Mouse (Mus musculus): ENCODE measurements around the gene Acta2. TPM values are rescaled to one million over a fixed set of nuclear protein-coding genes. Genes with fewer than 3 reads are reported as not detected.

Acta2 gene
- polyA plus RNA-seq, 1 experiment, result 39.0 TPM

- Histone ChIP-seq H3K4me1 (ENCODE audit: control insufficient read depth, insufficient read depth, low read length) (no peaks in the 10 kb centered on the region), H3K27ac (ENCODE audit: insufficient read depth, low read length) (no peak overlapping the region), H3K4me3 (ENCODE audit: insufficient read depth, low read length) (no peak overlapping the region)
- TF ChIP-seq CTCF (IDR thresholded peaks at IDR 0.05; ENCODE audit: extremely low read depth, insufficient read depth, low read length), result no peak
- TF ChIP-seq POLR2A (IDR thresholded peaks at IDR 0.05; ENCODE audit: extremely low read depth, insufficient read depth, low read length), result no peak
Observed at GRCm38 (mm10) chr19:34273073-34273472, 17.7 kb upstream of the Acta2 start.

GRCm38 (mm10) chr19:34270824-34271464, 15.6 kb upstream of the Acta2 start:
- TF ChIP-seq POLR2A (IDR thresholded peaks at IDR 0.05; ENCODE audit: extremely low read depth, insufficient read depth, low read length) (no peak), CTCF (IDR thresholded peaks at IDR 0.05; ENCODE audit: extremely low read depth, insufficient read depth, low read length) (no peak)
- H3K27ac ChIP-seq (ENCODE audit: insufficient read depth, low read length), result no peak overlapping the region
- H3K4me3 ChIP-seq (ENCODE audit: insufficient read depth, low read length), result no peak overlapping the region
- H3K4me1 ChIP-seq (ENCODE audit: control insufficient read depth, insufficient read depth, low read length), result no peaks in the 10 kb centered on the region

DNA sequence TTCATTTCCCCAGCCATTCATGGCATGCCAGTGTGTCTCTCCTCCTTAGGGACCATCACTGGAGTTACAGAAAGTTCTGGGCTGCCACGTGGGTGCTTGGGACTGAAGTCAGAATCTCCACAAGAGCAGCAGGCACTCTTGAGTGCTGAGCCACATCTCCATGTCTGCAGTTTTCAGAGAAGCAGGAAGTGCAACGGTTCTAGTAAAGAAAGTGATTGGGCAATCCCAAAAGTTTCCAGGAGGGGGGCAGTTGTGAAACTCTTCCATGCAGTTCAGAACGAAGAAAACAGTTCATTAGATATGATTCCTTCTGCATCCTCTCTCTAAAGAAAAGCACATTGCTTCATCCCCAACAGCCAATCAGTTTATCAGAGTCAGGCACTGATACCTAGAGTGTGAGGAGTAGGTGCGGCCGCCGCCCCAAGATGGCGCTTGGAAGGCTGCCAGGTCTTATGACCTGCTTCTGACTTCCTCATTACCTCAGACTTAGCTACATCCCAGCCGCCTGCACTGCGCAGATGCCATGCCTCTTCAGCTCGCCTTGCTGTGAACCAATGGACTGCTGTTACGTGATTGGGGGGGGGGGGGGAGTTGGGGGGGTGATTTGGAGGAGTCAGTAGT, 14.8 kb upstream of the Acta2 start:
- Histone ChIP-seq H3K27ac (ENCODE audit: insufficient read depth, low read length) (no peak overlapping the region), H3K4me1 (ENCODE audit: control insufficient read depth, insufficient read depth, low read length) (no peaks in the 10 kb centered on the region), H3K4me3 (ENCODE audit: insufficient read depth, low read length) (no peak overlapping the region)
- TF ChIP-seq CTCF (IDR thresholded peaks at IDR 0.05; ENCODE audit: extremely low read depth, insufficient read depth, low read length), result no peak
- TF ChIP-seq POLR2A (IDR thresholded peaks at IDR 0.05; ENCODE audit: extremely low read depth, insufficient read depth, low read length), result no peak

GRCm38 (mm10) chr19:34268991-34269390, 13.6 kb upstream of the Acta2 start:
- no peak for TF ChIP-seq CTCF (IDR thresholded peaks at IDR 0.05; ENCODE audit: extremely low read depth, insufficient read depth, low read length)
- TF ChIP-seq POLR2A (IDR thresholded peaks at IDR 0.05; ENCODE audit: extremely low read depth, insufficient read depth, low read length), result no peak
- H3K4me3 ChIP-seq (ENCODE audit: insufficient read depth, low read length), result no peak overlapping the region
- H3K27ac ChIP-seq (ENCODE audit: insufficient read depth, low read length), result no peak overlapping the region
- H3K4me1 ChIP-seq (ENCODE audit: control insufficient read depth, insufficient read depth, low read length), result no peaks in the 10 kb centered on the region

DNA sequence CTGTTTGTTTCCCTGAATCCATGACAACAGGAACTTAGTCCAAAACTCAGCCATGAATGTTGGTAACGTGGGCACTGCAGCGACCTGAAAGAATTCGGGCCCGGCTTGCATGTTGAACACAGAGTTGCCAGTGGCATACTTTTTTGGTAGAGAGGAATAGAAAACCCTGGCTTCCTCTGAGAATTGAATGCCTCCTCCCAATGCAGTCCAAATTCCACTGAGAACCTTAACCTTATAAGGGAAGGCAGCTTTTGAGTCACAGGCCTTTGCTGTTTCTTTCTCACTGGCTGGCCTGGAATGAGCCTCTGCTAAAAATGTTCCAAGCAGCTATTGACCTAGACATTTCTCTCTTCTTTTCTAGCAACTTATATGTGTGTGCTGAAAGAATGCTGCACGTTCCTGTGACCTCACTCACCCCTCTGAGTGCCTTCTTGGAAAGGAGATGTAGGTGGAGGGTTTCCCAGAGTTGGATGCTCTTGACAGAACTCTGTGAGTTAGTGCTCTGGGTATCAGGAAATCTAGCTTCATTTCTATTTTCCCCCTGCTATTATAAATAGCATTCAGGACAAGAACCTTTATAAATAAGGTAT, 10.3 kb upstream of the Acta2 start:
- Histone ChIP-seq H3K4me3 (ENCODE audit: insufficient read depth, low read length) (no peak overlapping the region), H3K27ac (ENCODE audit: insufficient read depth, low read length) (no peak overlapping the region), H3K4me1 (ENCODE audit: control insufficient read depth, insufficient read depth, low read length) (no peaks in the 10 kb centered on the region)
- no peak for TF ChIP-seq CTCF (IDR thresholded peaks at IDR 0.05; ENCODE audit: extremely low read depth, insufficient read depth, low read length)
- TF ChIP-seq POLR2A (IDR thresholded peaks at IDR 0.05; ENCODE audit: extremely low read depth, insufficient read depth, low read length), result no peak

- no peak overlapping the region for H3K4me3 ChIP-seq (ENCODE audit: insufficient read depth, low read length)
- no peak for TF ChIP-seq POLR2A (IDR thresholded peaks at IDR 0.05; ENCODE audit: extremely low read depth, insufficient read depth, low read length)
- no peak for TF ChIP-seq CTCF (IDR thresholded peaks at IDR 0.05; ENCODE audit: extremely low read depth, insufficient read depth, low read length)
- no peak overlapping the region for H3K27ac ChIP-seq (ENCODE audit: insufficient read depth, low read length)
- H3K4me1 ChIP-seq (ENCODE audit: control insufficient read depth, insufficient read depth, low read length), result no peaks in the 10 kb centered on the region
Observed at GRCm38 (mm10) chr19:34262273-34262974, 7.0 kb upstream of the Acta2 start.

DNA sequence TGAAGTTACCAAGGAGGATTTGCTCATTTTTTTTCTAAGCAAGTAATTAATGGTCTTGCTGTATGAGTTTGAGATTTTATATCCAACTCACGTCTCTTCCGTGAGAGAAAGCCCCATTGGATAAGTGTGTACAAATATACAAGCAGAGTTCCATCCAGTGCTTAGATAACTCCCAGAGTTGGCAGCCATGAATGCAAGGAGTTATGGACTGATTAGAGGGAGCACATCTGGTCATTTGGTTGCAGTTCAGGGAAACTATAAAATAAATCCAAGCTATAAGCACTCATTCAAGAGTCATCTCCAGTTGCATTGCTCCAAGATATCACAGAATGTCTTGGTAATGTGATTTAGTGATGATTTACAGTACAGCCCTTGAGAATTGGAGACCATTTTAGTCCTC, 1.5 kb upstream of the Acta2 start:
- TF ChIP-seq CTCF (IDR thresholded peaks at IDR 0.05; ENCODE audit: extremely low read depth, insufficient read depth, low read length) (no peak), POLR2A (IDR thresholded peaks at IDR 0.05; ENCODE audit: extremely low read depth, insufficient read depth, low read length) (no peak)
- no peak overlapping the region for H3K27ac ChIP-seq (ENCODE audit: insufficient read depth, low read length)
- H3K4me1 ChIP-seq (ENCODE audit: control insufficient read depth, insufficient read depth, low read length), result no peaks in the 10 kb centered on the region; the same call in 1 of the 2 replicates
- H3K4me3 ChIP-seq (ENCODE audit: insufficient read depth, low read length), result no peak overlapping the region

DNA sequence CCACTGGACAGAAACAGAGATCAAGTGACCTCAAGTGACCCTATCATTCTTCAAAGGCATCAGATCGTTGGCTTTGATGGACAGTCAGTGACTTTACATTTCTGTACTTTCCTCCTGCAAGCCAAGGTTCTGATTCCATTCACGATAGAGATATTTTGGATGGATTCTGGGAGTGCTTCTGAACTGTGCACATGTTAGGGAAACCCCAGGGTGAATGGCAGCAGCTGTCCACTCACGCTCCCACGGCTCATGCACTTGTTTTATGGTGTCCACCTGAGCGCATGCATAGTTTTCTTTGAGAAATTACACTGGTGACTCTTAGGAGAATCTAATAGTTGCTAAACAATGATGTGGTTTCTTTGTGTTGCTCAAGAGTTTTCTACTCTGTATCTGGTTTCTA, 759 bp upstream of the Acta2 start:
- Histone ChIP-seq H3K27ac (ENCODE audit: insufficient read depth, low read length) (no peak overlapping the region), H3K4me1 (ENCODE audit: control insufficient read depth, insufficient read depth, low read length) (no peaks in the 10 kb centered on the region; the same call in 1 of the 2 replicates), H3K4me3 (ENCODE audit: insufficient read depth, low read length) (no peak overlapping the region)
- TF ChIP-seq CTCF (IDR thresholded peaks at IDR 0.05; ENCODE audit: extremely low read depth, insufficient read depth, low read length) (no peak), POLR2A (IDR thresholded peaks at IDR 0.05; ENCODE audit: extremely low read depth, insufficient read depth, low read length) (no peak)

DNA sequence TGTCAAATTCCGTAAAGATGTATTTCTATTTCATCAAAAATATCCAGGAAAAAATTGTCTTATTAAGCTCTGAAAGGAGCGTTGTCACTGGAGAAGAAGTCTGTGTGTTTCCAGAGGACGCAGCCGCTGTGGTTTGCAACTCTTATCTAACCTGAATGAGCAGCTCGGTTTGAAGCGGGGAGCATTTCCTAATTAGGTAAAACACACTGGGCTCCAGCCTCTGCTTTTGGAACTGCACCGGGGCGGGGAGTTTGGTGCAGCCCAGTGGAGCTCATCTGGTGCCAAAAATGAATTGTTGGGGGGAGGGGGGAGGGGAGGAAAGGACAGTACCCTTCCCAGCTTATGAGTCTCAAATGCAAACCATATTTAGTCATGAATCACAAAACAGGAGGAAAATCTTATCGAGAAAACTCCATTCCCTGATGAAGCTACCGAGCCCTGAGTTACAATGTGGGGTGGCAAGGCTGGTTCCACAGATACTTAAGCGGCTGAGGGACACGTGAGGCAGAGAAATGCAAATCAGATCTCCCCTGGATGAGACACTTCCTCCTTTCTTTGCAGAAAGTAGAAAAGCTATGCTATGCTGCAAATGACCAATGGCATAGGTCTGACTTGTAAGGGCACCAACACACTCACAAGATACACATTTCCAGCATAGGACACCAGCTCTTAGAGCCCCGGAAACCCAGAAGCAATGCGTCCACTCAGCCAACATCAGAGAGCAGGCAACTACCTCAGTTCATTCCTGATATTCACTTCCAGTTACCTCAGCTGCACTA, 1.1 kb downstream of the Acta2 start:
- TF ChIP-seq CTCF (IDR thresholded peaks at IDR 0.05; ENCODE audit: extremely low read depth, insufficient read depth, low read length) (no peak), POLR2A (IDR thresholded peaks at IDR 0.05; ENCODE audit: extremely low read depth, insufficient read depth, low read length) (no peak)
- Histone ChIP-seq H3K4me1 (ENCODE audit: control insufficient read depth, insufficient read depth, low read length) (no peaks in the 10 kb centered on the region; the same call in 1 of the 2 replicates), H3K4me3 (ENCODE audit: insufficient read depth, low read length) (no peak overlapping the region), H3K27ac (ENCODE audit: insufficient read depth, low read length) (no peak overlapping the region)
